Mouse (Mus musculus) liver, adult (tissue): ENCODE measurements around the gene Mogs.

Source experiments
- GATA4 ChIP-seq: IDR thresholded peaks from 2 replicates; pipeline ENCODE4 v1.6.1; 2014; ENCODE audit warnings: mild to moderate bottlenecking, low read length; ENCODE audit not compliant: insufficient replicate concordance

Gene Mogs

DNA sequence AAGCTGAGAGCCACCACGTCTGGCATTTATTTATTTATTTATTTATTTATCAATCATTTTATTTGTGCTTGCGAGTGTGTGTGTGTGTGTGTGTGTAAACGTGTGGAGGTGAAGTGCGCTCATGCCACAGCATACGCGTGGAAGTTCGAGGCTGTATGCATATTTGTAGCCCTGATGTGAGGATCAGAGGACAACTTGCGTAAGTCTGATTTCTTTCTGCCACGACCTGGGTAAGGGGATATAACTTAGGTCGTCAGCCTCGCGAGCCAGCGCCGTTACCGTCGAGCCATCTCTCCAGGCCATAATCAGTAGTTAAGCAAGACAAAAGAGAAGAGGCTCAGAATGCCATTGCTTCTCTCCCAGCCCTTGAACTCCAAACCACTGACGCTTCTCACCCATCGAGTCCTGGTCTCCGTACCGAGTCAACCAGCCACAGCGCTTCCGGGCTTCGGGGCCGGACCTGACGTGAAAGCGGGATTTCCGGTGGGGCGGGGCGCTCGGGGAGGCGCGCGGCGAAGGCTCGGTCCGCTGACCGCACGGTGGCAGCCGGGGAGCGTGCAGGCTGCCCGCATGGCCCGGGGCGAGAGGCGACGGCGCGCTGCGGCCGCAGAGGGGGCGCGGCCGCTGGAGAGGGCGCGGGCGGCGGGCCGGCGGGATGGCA is at the start of gene Mogs:
Gene Mogs, plus strand, starts transcription at position 486 of the 661 bp plus-strand sequence.
- TF ChIP-seq GATA4 = no peak; the same call in 1 of the 2 replicates

DNA sequence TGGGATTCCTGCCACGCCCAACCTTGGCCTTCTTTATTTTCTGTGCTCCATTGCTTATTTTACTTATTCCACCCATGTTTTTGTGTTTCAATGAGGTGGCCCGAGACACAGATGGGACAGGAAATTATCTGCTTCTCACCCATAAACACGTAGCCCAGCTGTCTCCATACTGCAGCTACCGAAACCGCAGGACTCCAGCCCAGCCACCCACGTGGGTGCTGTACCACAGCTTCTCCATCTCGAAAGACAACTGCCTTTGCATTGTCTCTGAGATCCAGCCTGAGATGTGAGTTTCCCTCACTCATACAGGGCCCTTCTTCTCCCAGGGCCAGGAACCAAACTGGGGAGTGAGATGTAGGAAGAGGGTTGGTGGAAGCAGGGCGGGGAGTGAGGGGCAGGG is 49.3 kb upstream of the Mogs start:
- no peak for TF ChIP-seq GATA4

DNA sequence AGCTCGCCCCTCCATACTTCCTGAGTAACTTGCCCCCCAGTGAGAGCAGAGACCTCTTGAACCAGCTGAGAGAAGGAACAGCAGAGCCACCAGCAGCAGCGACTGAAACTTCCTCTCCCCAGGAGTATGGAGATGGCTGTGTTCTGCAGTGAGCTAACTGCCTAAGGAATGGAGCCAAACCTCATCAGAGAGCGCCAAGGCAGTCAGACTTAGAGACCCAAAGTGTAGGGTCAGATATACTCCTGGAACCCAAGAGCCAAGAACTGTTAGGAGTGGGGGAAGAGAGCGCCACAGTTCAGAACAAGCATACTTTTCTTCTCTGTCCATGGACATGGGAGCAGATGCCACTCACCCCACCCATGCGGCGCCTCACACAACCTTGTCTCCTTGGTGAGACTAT is 48.9 kb upstream of the Mogs start:
- no peak for TF ChIP-seq GATA4

DNA sequence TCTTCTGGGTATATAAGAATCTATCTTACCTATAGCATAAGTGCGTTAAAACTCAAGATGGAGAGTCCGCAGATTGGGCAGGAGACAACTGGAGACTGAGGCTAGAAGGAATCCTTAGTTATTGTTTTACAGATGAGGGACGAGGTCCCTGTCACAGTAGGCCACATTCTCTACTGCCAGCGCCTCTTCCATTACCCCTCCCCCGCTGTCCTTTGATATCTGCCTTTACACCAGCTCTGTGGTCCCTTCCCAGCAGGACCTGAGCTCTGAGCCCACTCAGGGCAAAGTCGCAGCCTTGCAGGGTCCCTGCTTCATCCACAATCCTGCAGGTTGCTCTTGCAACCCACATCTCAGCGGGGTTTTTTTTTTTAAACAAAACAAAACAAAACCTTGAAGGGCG is 47.1 kb upstream of the Mogs start:
- no peak for TF ChIP-seq GATA4

DNA sequence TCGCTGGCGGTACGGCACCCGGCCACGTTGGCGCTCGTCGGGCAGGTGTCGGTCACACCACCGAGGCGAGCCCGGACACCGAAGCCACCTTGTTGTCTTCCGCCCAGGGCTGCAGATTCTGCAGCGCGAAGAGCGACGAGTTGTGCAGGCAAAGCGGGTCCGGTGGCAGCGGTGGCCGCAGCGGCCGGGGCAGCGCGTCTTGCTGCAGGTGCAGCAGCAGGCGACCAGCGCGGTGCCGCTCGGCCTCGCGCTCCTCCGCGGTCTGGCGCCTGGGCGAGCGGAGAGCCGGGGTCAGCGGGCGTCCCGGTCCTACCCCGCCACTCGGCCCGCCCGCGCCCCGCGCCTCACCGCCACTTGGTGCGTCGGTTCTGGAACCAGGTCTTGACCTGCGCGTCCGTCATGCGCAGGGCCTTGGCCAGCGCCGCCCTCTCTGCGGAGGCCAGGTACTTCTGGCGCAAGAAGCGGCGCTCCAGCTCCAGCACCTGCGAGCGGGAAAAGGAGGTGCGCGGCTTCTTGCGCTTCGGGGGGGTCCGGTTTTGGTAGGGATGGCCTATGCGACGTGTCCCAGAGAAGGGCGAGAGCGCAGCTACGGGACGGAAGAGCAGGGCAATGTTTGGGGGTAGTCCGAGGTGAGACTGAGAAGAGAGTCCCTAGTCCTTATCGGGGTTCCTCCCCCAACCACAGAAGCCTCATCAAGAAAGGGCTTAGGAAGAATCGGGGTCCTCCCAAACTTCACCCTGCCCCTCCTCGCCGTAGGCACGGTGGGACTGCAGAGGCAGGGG is 46.4 kb upstream of the Mogs start:
- TF ChIP-seq GATA4 = no peak

DNA sequence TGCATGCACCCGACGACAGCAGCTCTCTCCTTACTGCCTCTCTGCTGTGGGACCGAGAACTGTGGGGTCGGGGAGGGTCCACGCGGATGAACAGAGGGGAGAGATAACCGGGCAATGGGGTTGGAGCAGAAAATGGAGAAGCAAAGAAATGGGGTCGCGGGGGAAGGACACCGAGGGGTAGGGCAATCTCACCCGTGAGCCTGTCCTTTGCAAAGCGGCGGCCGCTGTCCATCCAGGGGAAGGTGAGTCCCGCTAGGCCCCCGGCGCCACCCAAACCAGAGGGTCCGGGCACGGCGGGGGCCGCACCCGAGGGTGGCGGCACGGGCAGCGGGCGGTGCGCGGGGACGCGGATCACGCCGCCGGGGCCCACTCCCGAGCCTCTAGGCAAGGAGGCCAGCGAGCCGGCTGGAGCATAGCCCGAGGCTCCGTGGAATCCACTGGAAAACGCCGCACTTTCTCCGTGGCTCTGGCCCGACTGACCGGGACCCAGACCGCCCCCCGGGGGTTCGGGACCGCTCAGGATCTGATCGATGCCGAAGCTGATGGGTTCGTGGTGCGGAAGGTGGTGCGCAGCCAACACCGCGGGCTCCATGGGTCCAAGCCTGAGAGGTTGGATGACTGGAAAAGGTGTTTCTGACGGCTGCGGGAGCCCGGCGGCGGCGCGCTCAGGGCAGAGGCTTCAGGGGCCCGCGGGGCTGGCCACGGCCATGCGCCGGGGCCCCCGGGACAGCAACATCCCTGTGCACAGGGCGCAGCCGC is 45.6 kb upstream of the Mogs start:
- no peak for TF ChIP-seq GATA4

DNA sequence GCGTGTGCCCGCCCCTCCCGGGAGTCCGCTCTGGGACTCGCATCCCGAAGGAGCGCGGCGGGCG is 45.2 kb upstream of the Mogs start, which contains the start of gene Tlx2:
Gene Tlx2, minus strand, starts transcription at position 47 of the 64 bp plus-strand sequence.
- no peak for TF ChIP-seq GATA4

DNA sequence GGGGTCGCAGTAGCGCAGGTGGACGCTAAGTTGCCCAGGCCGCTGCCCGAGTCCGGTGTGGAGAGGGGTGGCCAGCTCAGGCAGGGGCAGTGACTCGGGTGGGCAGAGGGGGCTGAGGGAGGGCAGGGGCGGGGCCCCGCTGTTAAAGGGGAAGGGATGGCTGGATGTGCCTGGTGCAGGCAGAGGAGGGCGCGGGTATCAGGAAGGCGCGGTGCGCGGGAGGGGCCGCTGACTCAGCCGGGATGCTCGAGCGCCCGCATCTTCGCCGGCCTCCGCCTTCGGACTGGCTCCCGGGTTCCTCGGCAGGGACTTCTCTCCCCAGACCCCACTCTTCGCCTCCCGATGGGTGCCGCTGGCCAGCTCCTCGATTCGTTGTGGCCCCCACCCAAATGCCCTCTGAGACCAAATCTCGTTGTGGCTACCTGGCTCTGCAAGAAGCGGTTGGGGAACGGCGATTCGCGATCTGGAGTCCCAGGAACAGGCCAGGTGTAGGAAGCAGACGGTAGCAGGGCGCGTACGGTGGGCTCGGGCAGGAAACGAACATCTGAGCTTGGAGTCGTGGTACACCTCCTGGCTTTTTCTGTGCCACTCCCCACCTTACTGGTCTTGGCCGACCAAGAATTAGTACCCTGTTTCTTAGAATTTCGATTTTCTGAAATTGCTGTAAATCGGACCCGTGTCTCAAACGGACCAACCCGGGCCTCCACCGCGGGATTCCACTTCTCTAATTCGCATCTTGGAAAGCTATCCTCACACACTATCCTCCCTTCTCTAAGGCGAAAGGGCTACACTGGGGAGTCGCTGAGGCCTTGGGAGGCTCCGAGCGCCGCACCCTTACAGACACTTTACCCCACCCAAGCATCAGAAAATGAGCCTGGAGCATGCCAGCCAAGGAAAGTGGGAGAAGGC is 44.7 kb upstream of the Mogs start:
- TF ChIP-seq GATA4 = no peak

DNA sequence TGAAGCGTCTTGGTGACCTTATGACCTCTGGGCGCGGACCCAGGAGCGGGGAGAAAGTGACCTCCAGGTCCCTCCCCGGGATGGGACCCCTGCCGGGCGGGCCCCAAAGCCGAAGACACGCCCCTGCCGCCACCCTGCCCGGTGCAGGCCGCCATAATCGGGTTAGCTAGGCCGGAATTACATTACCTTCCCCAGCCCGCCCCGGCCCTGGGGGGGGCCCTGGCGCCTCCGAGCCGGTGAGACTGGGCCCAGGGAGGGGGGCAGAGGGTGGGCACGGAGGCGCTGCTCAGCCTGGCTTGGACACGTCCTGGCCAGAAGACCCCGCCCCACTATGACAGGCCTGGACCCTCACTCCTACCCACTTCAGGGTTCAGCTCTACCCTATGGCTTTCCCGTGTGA is 44.1 kb upstream of the Mogs start:
- TF ChIP-seq GATA4 = no peak

DNA sequence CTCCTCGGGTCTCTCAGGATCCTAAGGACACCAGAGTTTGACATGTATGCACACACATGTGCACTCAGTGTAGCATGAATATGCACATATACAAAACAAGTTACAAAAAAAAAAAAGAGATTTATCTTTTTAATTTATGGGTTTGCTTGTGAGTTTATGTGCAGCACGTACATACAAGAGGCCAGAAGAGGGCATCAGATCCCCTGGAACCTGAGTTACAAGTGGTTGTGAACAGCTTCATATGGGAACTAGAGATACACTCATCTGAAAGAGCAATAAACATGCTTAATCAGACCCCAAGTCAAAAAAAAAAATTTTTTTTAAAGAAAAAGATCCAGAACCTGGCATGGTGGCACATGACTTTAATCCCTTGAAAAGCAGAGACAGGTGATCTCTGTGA is 40.3 kb upstream of the Mogs start:
- TF ChIP-seq GATA4 = no peak

DNA sequence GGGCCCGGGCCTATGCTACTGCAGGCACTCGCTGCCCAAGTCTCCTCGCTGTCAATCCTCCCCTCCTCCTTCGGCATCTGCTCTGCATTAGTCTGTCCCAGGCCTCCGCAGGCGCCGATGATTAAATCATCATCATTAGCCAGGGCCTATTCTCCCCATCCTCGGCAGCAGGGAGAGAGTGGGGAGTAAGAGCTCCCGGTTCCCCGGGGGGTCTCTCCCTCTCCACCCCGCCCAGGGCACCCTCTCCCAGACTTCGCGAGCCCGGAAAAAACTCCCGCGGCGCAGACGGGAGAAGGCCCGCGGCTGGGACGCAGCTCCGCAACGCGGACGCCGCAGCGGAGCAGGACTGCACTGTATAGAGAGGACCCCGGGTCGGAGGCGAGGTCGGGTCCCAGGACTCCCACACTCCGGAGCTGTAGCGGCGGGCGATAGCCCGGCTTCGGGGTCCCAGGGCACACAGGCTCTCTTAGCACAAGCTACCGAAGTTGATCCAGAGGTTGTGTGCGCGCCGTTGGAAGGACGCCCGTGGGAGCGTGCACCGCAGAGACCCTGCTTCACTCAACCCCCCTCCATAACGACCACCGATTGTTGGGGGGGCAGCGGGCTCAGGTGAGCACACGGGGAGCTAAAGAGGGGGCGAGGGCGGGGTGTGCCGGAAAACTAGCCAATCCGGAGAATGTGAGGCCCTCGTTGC is 37.5 kb upstream of the Mogs start, which contains the start of gene Pcgf1:
Gene Pcgf1, plus strand, starts transcription at position 240 of the 694 bp plus-strand sequence.
- TF ChIP-seq GATA4 = no peak

DNA sequence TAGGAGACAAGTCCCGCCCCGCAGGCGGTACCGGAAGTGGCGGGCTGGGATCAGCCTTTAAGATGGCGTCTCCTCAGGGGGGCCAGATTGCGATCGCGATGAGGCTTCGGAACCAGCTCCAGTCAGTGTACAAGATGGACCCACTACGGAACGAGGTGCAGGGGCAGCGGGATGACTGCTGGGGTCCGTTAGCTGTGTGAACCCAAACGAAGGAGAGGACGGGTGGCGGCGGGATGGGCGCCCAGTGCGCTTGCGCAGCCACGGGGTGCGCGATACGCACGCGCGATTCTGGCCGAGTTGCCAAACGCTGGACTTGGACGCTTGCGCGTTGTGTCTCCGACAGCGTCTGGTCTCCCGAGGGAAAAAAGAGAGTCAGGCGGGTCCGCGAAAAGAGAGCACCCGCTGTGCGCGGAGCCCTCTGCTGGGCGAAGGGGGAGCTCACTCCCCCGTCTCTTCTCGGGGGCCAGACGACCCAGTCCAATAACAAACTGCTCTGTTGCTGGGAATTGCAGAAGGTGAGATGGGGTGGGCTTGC is 36.9 kb upstream of the Mogs start:
- TF ChIP-seq GATA4 = peak; percentile 99; the same call in 1 of the 2 replicates

DNA sequence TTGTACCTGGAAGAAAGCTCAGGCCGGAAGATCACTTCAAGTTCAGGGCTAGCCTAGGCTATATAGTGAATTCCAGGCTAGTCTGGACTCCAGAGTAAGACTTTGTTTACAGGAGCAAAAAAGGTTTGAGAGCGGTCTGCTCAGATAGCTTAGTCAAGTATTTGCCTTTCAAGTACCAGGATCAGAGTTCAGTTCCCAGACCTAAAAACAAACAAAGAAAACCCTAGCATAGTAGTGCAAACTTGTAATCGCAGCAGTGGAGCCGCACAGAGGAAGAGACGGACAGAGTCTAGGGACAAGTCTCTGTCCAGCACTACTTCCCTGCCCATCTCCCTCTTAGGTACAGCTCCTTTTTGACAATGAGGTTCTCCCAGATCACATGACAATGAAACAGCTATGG is 35.1 kb upstream of the Mogs start:
- no peak for TF ChIP-seq GATA4

DNA sequence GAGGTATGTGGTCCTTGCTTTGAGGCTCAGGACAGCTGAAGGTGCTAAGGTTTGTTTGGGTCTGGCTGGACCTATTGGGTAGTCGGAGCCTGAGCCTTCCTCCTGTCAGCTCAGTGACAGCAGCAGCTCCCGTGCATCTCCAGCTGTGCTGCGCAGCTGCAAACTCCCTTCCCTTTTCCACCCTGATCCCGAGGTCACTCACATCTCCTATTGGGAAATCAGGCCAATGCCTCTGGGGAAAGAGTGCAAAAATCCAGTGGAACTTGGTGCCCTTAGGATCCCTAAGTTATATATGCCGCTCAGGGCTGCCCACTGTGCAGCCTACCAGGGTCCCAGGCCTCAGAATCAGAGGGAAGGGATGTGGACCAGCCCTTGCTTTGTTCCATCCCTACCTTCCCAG is 31.8 kb upstream of the Mogs start:
- no peak for TF ChIP-seq GATA4
